Mouse (Mus musculus): ENCODE results near the gene Abca2.

Abca2 gene

GRCm38 (mm10) chr2:25493476-25493961 is 65.0 kb downstream of the Abca2 start, which contains the start of gene Lcn12:
Lcn12 (minus strand) TSS chr2:25493911.
- no peak for DNase-seq (ENCODE audit: low read depth, low spot score)

- DNase-seq (ENCODE audit: low read depth, low spot score), result peak; percentile 80
Measured at GRCm38 (mm10) chr2:25496462-25496861, 68.0 kb downstream of the Abca2 start.
